Mouse (Mus musculus): Measurements from ENCODE around the gene Ccm2.
A peak's percentile ranks its signal among the peaks of the same experiment; 100 is the strongest.

The Ccm2 gene

DNA sequence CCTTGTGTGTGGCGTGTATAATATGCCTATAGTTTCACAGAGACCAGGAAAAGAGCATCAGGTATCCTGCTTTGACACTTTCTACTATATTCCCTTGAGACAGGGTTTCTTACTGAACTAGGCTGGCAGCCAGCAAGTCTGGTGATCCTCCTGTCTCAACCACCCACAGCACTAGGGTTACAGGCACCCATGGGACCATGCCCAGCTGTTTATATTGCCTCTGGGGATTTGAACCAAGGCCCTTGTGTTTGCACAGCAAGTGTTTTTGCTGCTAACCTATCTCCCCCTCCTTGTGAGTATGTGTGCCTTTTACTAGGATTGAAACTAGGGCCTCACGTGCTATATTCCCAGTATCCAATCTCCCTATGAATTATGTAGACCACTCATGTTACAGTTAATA, 34.9 kb downstream of the Ccm2 start:
- no peak for DNase-seq (ENCODE audit: low read depth)

DNA sequence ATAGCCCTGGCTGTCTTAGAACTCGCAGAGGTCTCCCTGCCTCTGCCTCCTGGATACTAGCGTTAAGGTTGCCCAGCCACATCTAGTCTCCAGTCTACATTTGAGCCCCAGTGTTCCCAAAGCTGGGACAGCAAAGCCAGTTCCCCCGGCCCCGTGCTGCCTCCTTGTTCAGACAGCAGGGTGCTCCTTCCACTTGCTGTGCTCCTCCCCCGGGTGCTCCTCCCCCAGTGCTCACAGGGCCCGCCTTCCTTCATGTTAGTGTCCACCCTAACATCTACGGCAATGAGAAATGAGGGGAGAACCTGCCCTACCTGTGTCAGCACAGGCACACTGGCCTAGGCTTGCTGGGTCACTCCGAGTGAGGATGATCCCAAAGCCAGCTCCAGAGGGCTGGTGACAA, 39.1 kb downstream of the Ccm2 start:
- DNase-seq (ENCODE audit: low read depth) = no peak

DNA sequence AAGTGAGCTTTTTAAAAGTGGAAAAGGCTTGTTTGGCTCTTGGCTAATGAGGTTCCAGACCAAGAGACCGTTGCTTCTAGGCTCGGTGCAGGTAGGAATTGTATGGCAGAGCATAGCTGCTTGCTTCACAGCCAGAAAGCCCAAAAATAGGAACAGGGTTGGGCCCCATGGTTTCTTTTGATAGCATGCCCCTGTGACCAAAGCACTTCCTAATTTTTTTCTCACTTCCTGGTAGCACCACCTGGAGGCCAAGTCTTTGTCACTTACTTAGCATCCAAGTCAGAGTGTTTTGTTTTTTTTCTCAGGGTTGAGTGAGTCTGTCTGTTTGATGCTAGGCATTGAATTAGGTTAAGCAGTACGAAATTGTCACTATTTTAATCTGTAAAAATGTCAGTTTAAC, 40.0 kb downstream of the Ccm2 start:
- peak; percentile 41 for DNase-seq (ENCODE audit: low read depth)

GRCm38 (mm10) chr11:6587249-6587940, 40.7 kb downstream of the Ccm2 start:
- no peak for DNase-seq (ENCODE audit: low read depth)

- DNase-seq (ENCODE audit: low read depth) = no peak
These were observed 41.6 kb downstream of the Ccm2 start for GRCm38 (mm10) chr11:6588295-6588694.

- no peak for DNase-seq (ENCODE audit: low read depth)
These were observed 43.2 kb downstream of the Ccm2 start for GRCm38 (mm10) chr11:6589838-6590237.

- DNase-seq (ENCODE audit: low read depth) = no peak
These were observed 44.4 kb downstream of the Ccm2 start for GRCm38 (mm10) chr11:6590933-6591675.

DNA sequence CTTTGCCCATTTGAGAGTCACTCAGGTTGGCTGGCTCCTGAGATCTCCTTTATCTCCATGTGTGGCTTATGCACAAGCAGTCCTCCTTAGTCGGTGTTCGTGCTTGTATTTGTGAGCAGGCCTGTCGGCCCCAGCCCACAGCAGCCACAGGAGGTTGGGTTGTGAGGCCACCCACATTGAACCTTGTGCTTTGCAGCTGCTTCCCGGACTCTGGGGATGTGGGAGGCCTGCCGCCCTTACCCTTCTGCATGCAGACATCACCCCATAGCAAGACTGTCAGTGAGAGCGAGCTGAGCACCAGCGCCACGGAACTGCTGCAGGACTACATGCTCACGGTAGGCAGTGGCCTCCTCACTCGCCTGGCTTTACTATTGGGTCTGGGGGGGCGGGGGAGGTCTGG, 46.7 kb downstream of the Ccm2 start:
- no peak for DNase-seq (ENCODE audit: low read depth)

GRCm38 (mm10) chr11:6594845-6595244, 48.2 kb downstream of the Ccm2 start:
- no peak for DNase-seq (ENCODE audit: low read depth)

DNA sequence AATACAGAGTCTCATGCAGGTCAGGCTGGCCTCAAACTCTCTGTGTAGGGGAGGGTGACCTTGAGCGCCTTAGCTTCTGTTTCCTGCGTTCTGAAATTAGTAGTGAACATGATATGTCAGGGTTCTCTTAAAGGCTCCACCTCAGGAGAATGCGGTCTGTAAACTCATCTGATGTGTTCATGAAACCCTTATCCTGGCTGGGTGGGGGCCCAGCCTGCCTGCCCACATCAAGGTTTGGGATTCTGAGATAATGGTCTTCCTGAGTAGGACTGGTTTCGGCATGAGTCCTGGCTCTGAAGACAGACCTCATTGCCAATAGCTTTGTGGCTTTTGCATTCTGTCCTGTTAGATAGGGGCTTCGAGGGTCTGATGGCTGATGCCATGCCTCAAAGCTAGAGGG, 48.7 kb downstream of the Ccm2 start:
- DNase-seq (ENCODE audit: low read depth) = no peak

- DNase-seq (ENCODE audit: low read depth) = no peak
These were observed 49.5 kb downstream of the Ccm2 start for GRCm38 (mm10) chr11:6596205-6596604.

GRCm38 (mm10) chr11:6596616-6597015, 49.9 kb downstream of the Ccm2 start:
- no peak for DNase-seq (ENCODE audit: low read depth)

- no peak for DNase-seq (ENCODE audit: low read depth)
These were observed 50.8 kb downstream of the Ccm2 start for GRCm38 (mm10) chr11:6597523-6597922.

DNA sequence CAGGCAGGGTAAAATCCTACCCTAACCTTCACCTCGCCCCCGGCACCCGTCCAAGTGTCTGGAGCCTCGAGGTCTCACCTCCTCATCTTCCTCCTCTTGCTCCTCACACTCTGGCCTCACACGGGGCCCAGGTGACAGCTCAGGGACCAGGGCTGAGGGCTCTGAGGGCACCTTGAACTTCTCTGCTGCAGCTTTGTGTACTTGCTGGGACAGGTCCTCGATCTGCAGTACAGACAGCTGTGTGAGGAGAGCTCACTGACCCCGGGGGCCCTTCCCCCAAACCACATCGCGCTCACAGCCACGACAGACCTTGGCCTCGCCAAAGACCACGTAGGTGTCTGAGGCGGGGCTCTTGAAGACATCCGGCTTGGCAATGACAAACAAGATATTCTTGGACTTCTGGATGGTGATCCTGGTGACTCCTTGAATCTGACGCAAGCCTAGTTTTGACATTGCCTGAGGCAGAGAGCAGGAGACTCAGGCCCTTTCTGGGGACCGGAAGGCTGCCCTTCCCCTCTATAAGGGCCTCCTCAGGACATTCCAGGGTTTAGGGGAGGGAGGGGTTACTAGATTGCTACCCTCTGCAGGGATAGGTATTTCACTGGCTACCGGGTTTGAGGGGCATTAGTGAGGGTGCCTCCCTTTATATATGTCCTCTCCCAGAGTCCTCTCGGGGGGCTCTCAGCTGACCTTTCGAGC, 51.7 kb downstream of the Ccm2 start:
- no peak for DNase-seq (ENCODE audit: low read depth)

GRCm38 (mm10) chr11:6599011-6599681, 52.5 kb downstream of the Ccm2 start:
- no peak for DNase-seq (ENCODE audit: low read depth)

DNA sequence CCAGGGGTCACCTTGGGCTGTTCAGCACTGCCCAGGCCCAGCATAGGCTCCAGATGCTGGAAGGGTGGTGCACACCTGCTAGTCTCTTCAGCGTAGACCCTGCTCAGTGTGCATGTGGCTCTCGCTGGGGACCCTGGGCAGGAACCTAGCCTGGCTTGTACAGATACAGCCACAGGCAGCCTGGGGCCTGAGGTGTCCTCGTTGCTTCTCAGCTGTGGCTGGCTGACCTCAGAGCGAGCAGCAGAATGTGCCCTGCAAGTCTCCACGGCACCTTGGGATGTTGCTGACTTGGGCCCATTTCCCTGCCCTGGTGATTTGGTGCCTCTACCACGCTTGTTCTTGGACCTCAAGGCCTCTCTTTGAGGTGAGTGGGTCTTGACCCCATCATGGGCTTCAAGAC, 53.1 kb downstream of the Ccm2 start:
- DNase-seq (ENCODE audit: low read depth) = no peak

DNA sequence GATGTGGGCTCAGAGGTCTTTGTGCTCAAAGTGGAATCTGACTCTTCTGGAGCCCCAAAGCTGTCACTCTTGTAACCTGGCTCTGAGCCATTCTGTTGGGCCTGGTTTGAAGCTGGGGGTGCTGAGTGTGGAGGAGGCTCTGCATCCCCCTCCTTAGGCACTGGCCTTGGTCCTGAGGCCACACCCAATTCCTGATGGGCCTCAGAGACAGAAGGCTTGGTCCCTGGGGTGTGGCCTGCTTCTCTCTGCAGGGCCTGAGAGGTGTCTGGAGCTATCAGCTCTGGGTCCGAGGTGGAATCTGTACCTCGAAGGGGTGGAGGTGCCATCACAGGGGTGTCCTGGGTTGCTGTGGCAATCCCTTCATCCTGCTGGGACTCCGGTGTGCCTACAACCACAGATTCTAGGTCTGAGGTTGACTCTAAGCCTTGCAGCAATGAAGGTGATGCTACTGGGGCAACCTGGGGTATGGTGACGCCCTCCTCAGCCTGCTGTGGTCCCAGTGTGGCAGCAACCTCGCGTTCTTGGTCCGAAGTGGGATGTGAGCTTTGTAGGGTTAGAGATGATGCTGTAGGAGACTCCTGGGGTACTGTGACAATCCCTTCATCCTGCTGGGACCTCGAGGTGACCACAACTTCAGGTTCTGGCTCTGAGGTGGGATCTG, 53.7 kb downstream of the Ccm2 start:
- DNase-seq (ENCODE audit: low read depth) = no peak

DNA sequence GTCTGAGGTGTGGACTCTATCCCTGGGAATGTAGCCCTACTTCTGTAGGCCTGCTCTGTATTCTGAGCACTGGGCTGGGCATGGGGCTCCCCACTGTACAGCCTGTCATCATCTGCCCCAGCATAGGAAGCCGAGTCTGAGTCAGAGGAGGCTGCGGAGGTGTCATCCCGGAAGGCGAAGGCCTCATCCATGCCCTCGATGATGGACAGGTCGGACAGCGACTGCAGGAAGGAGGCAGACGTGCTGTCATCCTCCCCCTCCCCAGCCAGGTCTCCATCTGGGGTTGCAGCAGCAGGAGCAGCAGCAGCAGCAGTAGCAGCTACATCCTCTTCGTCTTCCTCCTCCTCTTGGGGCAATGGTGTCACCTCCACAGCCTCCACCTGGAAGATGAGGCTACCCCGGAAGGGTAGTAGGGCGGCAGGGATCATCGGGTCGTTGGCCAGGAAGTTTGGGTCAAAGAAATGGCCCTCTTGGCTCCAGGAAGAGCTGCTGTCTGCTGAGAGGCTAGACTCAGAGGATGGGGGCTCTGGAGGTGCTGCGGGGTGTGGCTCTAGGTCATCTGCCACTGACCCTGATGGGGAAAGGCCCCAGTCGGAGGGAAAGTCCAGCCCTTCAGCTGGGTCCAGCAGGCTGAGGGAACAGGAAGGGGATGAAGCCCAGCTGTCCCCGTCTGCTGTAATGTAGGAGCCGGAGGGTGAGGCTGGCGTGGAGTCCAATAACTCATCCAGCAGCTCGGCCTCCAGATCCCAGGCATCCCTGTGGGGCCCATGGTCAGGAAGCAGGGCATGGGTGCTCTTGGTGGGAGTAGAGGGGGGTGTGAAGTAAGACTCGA, 55.2 kb downstream of the Ccm2 start:
- DNase-seq (ENCODE audit: low read depth) = no peak

- DNase-seq (ENCODE audit: low read depth) = no peak
These were observed 56.0 kb downstream of the Ccm2 start for GRCm38 (mm10) chr11:6602662-6603061.

- no peak for DNase-seq (ENCODE audit: low read depth)
These were observed 56.5 kb downstream of the Ccm2 start for GRCm38 (mm10) chr11:6603224-6603623.
